Mouse (Mus musculus) fat pad, adult 2 months (tissue): ENCODE results near the gene Emilin1.

Experiments used
- DNase-seq: peaks from one replicate; pipeline ENCODE4 v3.0.0-alpha.2; 2011; ENCODE audit warnings: low read depth, low spot score; ENCODE audit errors: extremely low read depth

The Emilin1 gene

DNA sequence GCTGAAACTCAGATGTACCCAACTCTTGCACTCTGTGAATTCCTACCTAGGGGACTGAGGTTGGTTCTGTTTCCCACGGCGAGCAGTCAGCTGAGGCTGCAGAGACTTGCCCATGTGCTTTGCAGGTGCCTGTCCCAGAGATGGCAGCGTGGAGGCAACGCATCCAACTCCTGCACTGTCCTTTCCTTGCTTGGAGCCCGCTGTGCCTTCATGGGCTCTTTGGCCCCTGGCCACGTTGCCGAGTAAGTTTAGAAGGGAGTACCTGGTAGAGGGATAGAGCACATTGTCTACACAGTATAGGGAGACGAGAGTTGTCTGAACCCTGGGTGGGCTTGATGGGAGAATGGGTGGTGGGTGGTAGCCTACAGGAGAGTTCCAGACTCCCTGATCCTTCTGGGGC is 11.4 kb downstream of the Emilin1 start:
- DNase-seq: no peak

DNA sequence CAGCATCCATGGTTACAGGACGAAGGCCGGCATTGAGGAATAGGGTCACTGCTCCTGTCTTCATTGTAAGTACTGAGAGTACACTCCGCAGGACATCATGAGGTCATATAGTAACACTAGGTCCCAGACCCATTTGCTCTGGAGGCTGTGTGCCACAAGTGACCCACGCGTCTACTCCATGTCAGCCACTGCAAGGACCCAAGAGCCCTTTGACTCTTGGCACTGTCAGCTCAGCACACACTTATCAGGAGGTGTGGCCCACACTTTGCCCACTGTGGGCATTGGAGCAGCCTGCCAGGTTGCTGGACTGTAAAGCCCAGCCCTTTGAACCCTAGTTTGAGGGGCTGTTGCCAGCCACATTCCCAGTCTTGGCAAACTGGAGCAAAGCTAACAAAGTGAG is 12.0 kb downstream of the Emilin1 start:
- no peak for DNase-seq

GRCm38 (mm10) chr5:30926073-30926472 is 12.9 kb downstream of the Emilin1 start:
- no peak for DNase-seq

DNA sequence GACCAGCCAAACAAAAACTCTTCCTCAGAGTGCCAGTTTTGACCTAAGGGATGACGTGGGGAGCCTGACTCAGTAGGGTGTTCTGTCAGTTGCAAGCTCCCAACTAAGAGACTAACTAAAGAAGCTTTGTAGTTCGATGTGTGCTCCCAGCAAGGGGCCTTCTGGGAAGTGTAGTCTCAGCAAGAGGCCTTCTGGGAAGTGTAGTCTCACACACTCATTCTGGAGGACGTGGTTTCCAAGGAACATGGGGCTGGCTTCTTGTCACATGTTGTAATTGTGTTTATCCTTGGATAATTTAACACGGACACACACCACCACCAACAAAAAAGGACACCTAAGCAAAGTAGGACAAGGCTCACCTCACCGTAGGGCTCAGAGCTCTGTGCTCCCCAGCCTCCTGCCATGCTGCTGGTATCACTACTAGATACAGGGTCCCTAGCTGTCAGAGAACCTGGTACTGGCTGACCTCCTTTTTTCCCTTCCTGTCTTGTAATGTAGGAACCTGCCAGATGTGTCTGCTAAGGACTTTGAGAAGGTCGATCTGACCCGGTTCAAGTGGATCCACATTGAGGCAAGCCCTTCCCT is 14.8 kb downstream of the Emilin1 start:
- DNase-seq: no peak

DNA sequence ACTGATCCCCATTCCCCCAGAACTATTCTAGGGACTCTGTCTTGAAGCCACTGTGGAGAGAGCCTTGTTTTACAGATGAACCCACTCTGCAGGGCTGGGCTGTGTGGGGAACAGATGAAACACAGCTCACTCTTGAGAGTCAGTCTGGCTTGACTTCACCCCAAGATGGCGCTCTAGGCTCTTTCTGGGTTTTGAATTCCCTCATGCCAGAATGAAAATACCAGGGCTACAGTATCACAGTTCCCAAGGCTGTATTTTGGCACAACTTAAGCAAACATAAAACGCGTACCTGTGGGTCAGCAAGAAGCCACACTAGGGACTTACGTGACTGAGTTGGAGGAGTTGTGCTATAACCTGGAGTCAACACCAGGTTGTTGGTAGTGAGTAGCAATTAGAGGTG is 16.9 kb downstream of the Emilin1 start:
- DNase-seq: no peak

- no peak for DNase-seq
Measured at GRCm38 (mm10) chr5:30930846-30931245, 17.6 kb downstream of the Emilin1 start.

DNA sequence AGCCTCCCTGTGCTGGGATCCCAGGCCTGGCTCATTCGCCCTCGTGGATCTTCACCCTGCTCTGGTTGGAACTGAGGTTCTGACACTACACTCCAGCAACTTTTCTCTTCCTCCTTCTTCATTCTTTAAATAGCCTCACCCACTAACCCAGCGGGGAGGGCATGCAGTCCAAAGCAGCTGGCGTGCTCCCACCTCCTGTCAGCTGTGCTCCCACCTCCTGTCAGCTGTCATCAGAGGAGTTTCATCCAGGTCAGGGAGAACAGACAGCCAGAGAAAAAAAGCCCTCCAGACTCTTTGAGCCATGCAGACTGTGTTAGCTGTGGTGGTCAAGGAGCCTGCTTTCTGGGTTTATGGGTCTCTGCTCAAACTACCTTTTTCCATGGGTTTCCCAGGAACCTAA is 18.2 kb downstream of the Emilin1 start:
- DNase-seq: no peak

- DNase-seq: no peak
Measured at GRCm38 (mm10) chr5:30933705-30934104, 20.5 kb downstream of the Emilin1 start.

DNA sequence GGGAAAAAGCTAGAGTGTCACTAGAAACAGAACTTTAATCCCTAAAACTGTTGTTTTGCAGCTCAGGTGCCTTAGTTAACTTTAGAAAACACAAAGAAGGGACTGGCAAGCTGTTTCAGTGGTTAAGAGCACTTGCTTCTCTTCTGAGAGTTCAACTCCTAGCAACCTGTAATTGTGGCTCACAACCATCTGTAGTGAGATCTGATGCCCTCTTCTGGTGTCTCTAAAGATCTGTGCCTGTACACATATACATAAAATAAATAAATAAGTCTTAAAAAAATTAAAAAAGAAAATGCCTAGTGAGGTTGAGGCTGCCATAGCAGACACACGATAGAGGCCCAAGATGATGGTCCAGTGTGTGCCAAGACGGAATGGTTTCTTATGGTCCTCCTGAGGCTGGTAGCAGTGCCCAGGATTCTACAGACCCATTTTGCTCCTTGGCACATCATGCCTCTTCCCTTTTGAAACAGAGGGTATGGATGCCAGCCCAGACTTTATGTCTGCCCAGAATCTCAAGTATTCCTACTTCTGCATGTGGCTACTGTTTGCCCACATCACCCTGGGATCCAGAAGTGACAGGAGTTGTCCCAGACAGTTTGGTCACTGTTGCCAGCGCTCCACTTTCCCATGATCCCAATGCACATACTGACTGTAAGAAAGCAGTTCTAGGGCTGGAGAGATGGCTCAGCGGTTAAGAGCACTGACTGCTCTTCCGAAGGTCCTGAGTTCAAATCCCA is 21.7 kb downstream of the Emilin1 start:
- DNase-seq: no peak

GRCm38 (mm10) chr5:30943004-30943403 is 29.8 kb downstream of the Emilin1 start:
- DNase-seq: no peak

DNA sequence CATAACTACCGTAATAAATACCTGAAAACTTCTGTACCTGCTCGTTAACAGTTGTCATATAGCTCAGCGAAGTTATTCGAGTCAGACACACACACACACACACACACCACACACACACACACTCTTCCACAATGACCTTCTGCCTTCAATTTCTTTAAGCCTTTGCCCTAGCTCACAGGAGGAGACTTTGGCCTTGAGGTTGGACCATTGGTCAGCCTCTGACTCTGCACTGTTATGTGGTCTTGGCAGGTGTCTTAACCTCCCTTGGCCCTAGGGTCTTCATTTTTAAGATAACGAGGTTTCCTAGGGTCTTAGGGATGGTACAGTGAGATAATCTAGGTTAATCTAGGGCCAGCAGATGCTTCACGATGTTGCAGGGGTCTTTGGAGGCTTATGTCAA is 31.1 kb downstream of the Emilin1 start:
- DNase-seq: no peak

GRCm38 (mm10) chr5:30944956-30945781 is 32.0 kb downstream of the Emilin1 start, which contains the start of gene Cgref1:
Gene Cgref1 (minus strand): TSS chr5:30945591.
- no peak for DNase-seq

DNA sequence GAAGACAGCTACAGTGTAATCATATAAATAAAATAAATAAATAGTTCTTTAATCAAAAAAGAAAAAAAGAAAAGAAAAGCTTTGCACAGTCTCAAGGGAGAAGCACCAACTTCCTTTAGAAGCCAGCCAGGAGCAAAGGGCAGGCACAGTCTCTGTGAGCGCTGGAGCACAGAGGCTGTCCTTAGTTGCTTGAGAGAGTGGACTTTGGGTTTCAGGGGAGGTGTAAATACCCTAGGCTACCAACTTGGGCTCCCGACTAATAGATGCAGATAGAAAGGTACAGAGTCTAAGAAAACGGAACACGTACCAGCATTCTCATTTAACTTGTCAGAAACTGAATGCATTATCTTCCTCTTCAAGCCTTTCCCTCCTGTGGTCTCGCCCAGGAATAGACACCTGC is 35.4 kb downstream of the Emilin1 start:
- no peak for DNase-seq

- DNase-seq: no peak
Measured at GRCm38 (mm10) chr5:30949654-30950326, 36.6 kb downstream of the Emilin1 start.

DNA sequence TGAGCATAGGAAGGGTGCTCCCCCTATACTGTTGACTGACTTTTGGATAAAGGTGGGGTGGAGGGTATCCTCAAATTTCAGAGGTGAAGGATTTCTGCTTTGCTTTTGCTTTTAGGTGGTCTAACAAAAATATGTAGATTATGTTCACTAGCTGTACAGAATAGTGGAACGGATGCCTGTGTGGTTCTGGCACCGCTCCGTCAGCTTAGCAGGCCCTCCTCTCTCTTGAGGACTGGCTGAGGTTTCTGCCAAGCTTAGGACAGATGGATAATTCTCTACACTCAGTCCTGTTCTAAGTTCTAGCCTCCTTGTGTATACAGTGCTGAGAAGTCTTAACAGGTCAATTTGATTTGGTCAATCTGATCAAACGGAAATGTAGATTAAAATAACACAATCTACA is 37.2 kb downstream of the Emilin1 start:
- no peak for DNase-seq

GRCm38 (mm10) chr5:30950922-30951321 is 37.7 kb downstream of the Emilin1 start:
- no peak for DNase-seq

DNA sequence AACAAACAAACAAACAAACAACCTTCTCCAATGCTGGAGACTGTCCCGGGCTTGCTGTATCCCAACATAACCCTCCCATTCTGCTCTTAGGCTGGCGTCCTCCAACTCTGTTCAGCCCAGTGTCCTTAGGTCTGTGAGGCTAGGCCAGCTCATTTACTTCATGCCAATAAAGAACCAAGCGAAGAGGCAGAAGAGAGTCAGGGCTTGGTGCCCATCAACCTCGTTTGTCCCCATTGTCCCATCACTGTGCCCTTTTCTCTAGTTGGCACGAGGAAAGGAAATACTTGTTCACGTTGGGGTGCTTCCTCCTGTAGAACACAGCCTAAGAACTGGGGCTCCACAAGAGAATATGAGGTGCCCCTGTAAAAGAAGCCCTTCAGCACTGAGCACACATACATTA is 38.5 kb downstream of the Emilin1 start:
- no peak for DNase-seq

DNA sequence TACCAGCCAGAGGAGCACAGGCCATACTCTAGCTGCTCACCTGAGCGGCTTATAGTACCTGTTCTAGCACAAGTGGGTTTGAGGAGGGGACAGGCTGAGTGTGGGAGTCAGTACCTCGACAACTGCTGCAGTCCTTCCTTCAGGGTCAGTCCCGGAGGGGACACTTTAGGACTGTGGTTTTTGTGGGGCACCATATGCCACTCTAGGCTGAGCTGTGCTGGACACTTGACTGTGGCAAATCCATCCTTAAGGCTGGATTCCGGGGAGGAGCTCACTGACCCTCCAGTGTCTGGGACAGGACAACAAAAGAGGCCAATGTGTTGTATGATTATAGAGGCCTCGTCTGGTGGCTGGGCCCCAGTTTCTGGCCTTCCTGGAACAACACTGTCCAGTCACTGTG is 39.3 kb downstream of the Emilin1 start:
- no peak for DNase-seq

GRCm38 (mm10) chr5:30954065-30954464 is 40.9 kb downstream of the Emilin1 start:
- DNase-seq: no peak

DNA sequence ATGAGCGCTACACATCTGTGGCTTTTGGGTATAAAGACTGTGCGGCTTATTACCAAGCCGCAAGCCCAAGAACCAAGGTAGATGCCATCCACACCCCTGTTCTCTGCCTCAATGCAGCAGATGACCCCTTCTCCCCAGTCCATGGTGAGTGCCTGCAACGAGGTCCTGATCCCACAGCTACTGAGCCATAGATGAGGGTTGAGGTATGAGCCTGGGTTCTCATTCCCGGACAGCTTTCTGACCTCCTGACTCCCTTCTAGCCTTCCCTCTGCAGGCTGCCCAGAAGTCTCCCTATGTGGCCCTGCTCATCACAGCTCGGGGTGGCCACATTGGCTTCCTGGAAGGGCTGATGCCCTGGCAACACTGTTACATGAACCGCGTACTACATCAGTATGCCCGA is 41.4 kb downstream of the Emilin1 start:
- DNase-seq: no peak

GRCm38 (mm10) chr5:30955751-30956150 is 42.5 kb downstream of the Emilin1 start:
- DNase-seq: no peak
